Mouse (Mus musculus): ENCODE data around the gene Fam129c. TPM values are rescaled to one million over a fixed set of nuclear protein-coding genes. Genes with fewer than 3 reads are reported as not detected.
A peak's percentile ranks its signal among the peaks of the same experiment; 100 is the strongest.

Fam129c gene
- polyA plus RNA-seq, 1 experiment from 2014 or later, result 5.0 TPM

DNA sequence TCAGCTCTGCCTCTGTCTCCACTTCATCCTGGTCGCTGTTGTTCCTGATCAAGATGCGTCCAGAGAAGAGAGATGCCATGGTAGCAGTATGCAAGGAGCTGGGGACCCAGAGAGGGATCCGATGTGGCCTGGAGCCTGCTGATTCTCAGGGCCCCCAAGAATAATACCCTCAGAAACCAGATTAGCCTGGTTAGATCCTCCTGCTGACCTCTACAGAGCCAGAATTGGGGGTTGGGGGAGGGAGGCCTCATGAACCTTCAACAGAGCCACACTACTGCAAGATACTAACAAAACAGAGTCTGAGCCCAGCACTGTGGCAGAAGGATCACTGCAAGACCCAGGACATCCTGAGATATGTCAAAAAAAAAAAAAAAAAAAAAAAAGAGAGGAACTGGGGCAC, 30.9 kb upstream of the Fam129c start, which contains the start of gene Nxnl1:
Gene Nxnl1, minus strand, starts transcription at position 101 of the 400 bp plus-strand sequence.
- Histone ChIP-seq H3K36me3 (no peaks in the 10 kb centered on the region), H3K27ac (no peak within 1 kb of the TSS), H3K4me3 (no peak within 1 kb of the TSS), H3K27me3 (ENCODE audit: insufficient read depth, poor library complexity, severe bottlenecking) (peaks cover 81% of the 10 kb centered on the region), H3K4me1 (replicated peaks) (peaks cover 42% of the 10 kb centered on the region), H3K9me3 (peaks cover 7% of the 10 kb centered on the region)
- WGBS, result 62% methylated on average over 3 of the region's 3 CpGs
- no peak for DNase-seq (ENCODE audit: low spot score)

DNA sequence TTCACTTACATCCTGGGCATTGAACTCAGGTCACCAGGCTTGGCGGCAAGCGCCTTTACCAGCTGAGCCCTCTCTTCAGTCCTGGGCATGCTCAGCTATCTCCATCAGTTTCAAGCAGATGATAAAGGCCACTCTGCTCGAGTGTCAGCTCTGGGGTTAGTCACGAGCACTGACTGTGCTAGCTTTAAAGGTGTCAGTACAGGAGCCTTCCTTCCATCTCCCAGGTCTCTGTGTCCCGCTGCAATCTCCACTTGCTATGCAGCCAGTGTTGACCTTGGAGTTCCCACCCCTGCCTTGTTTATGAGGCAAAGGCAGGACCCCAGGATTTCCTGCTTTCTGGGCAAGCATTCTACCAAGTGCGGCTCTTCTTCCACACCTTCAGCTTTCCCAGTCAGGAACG, 29.9 kb upstream of the Fam129c start:
- Histone ChIP-seq H3K27me3 (ENCODE audit: insufficient read depth, poor library complexity, severe bottlenecking) (peaks cover 78% of the 10 kb centered on the region), H3K27ac (no peak overlapping the region), H3K4me1 (replicated peaks) (peaks cover 42% of the 10 kb centered on the region), H3K36me3 (no peaks in the 10 kb centered on the region), H3K4me3 (no peak overlapping the region), H3K9me3 (peaks cover 7% of the 10 kb centered on the region)
- WGBS, result 80% methylated on average over 7 of the region's 7 CpGs
- DNase-seq (ENCODE audit: low spot score), result no peak

DNA sequence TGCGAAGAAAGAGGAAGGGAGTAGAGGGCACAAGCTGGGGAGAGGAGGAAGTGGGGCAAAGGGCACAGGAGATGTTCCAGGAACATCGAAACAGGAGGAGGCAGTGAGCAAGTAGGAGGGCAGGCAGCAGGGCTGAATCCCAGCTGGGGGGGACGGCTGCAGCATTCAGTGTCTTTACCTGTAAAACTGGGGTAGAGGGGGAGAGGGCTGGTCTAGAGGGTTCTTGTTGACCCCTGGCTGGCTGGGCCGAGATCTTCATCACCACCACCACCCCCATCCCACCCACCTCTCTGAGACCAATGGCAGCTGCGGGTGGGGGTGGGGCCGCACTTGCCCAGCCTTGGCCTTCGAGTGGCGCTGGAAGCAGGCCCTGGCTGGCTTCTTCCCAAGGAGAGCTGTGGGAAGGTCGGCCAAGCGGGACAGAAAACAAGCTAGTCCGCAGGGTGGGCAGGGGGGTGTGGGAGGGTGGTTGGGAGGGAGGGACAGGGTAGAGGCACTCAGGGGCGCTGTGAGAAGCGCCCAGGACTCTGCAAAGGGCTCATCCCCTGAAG, 29.0 kb upstream of the Fam129c start, which contains the start of gene Slc27a1:
Gene Slc27a1, plus strand, starts transcription at position 496 of the 551 bp plus-strand sequence.
- H3K27ac ChIP-seq, result peak within 1 kb of the TSS; percentile 80
- H3K4me3 ChIP-seq, result peak within 1 kb of the TSS; percentile 80
- peaks cover 40% of the 10 kb centered on the region for H3K4me1 ChIP-seq (replicated peaks)
- no peaks in the 10 kb centered on the region for H3K36me3 ChIP-seq
- H3K9me3 ChIP-seq, result peaks cover 7% of the 10 kb centered on the region
- H3K27me3 ChIP-seq (ENCODE audit: insufficient read depth, poor library complexity, severe bottlenecking), result peaks cover 69% of the 10 kb centered on the region
- WGBS, result 10% methylated on average over 13 of the region's 13 CpGs
- no peak for DNase-seq (ENCODE audit: low spot score)

GRCm38 (mm10) chr8:71568941-71569340, 28.5 kb upstream of the Fam129c start:
- Histone ChIP-seq H3K27ac (peak overlapping the region; percentile 80), H3K36me3 (no peaks in the 10 kb centered on the region), H3K27me3 (ENCODE audit: insufficient read depth, poor library complexity, severe bottlenecking) (peaks cover 64% of the 10 kb centered on the region), H3K4me3 (peak overlapping the region; percentile 80), H3K4me1 (replicated peaks) (peaks cover 40% of the 10 kb centered on the region), H3K9me3 (peaks cover 6% of the 10 kb centered on the region)
- no peak for DNase-seq (ENCODE audit: low spot score)
- 17% methylated on average over 6 of the region's 6 CpGs for WGBS

GRCm38 (mm10) chr8:71569366-71570290, 27.8 kb upstream of the Fam129c start:
- under 1% methylated on average over 51 of the region's 51 CpGs for WGBS
- no peaks in the 10 kb centered on the region for H3K9me3 ChIP-seq
- H3K4me1 ChIP-seq (replicated peaks), result peaks cover 40% of the 10 kb centered on the region
- H3K27ac ChIP-seq, result peak overlapping the region; percentile 80
- peaks cover 57% of the 10 kb centered on the region for H3K27me3 ChIP-seq (ENCODE audit: insufficient read depth, poor library complexity, severe bottlenecking)
- peak; percentile 83 for DNase-seq (ENCODE audit: low spot score)
- H3K36me3 ChIP-seq, result no peaks in the 10 kb centered on the region
- peak overlapping the region; percentile 80 for H3K4me3 ChIP-seq

- Histone ChIP-seq H3K27me3 (ENCODE audit: insufficient read depth, poor library complexity, severe bottlenecking) (peaks cover 51% of the 10 kb centered on the region), H3K36me3 (no peaks in the 10 kb centered on the region), H3K4me1 (replicated peaks) (peaks cover 40% of the 10 kb centered on the region), H3K4me3 (peak overlapping the region; percentile 80), H3K27ac (peak overlapping the region; percentile 80), H3K9me3 (no peaks in the 10 kb centered on the region)
- WGBS, result under 1% methylated on average over 41 of the region's 41 CpGs
- DNase-seq (ENCODE audit: low spot score), result peak; percentile 90
Measured at GRCm38 (mm10) chr8:71570291-71570954, 27.0 kb upstream of the Fam129c start.

DNA sequence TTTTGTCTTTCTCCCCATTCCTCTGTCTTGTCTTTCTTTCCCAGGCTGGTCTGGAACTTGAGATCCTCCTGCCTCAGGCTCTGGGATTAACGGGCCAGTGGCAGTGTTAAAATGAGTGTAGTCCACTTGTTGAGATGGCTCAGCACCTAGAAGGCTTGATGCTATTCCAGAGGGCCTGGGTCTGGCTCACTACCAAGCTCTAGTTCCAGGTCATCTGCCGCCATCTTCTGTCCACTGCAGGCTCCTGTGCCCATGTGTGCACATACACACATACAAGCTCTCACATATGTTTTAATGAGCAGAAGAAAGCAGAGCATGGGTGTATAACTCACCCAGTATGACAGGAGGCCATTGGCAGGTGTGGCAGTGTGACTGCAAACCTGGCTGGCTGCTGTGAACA, 25.4 kb upstream of the Fam129c start:
- H3K4me3 ChIP-seq, result no peak overlapping the region
- H3K36me3 ChIP-seq, result no peaks in the 10 kb centered on the region
- no peak for DNase-seq (ENCODE audit: low spot score)
- peaks cover 40% of the 10 kb centered on the region for H3K4me1 ChIP-seq (replicated peaks)
- no peak overlapping the region for H3K27ac ChIP-seq
- no peaks in the 10 kb centered on the region for H3K9me3 ChIP-seq
- 87% methylated on average over 2 of the region's 2 CpGs for WGBS
- H3K27me3 ChIP-seq (ENCODE audit: insufficient read depth, poor library complexity, severe bottlenecking), result peaks cover 34% of the 10 kb centered on the region

DNA sequence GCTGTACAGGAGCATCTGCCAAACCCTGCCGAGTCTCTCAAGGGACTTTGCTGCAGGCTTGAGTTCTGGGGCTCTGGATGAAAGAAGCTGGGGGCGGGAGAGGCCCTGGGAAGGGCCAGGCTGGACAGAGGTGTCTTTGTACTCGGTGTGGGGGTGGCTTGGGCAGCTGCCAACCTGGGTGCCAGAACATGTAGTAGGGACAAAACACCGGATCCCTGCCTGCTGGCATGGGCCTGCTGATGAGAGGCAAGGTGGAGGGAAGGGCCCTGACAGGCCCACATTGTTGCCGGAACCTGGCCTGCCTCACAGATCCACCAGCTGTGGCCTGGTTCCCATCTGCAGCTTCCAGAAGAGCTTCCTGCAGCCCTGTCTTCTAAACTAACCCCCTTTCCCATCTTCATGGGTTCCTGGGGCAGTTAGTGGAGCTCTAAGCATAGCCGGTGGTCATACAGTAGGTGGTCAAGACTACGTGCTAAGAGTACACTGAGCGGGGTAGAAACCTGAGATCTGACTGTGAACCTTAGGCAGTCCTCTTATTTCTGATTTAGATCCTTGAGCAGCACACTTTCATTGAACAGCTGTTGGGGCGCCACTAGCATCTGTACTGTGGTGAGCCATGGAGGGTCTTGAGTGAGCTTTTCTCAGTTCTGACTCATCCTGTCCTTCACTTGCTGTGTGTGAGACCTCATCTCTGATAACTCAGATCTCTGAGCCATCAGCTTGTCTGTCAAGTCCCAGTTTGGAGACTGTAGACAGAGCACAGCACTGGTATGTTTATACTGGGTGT, 24.4 kb upstream of the Fam129c start:
- Histone ChIP-seq H3K4me3 (peak overlapping the region; percentile 5; the same call in 1 of the 2 replicates), H3K9me3 (no peaks in the 10 kb centered on the region), H3K27ac (no peak overlapping the region), H3K36me3 (no peaks in the 10 kb centered on the region), H3K27me3 (ENCODE audit: insufficient read depth, poor library complexity, severe bottlenecking) (peaks cover 24% of the 10 kb centered on the region), H3K4me1 (replicated peaks) (peaks cover 40% of the 10 kb centered on the region)
- 83% methylated on average over 9 of the region's 9 CpGs for whole genome bisulfite sequencing
- DNase-seq (ENCODE audit: low spot score), result no peak

GRCm38 (mm10) chr8:71574426-71574825, 23.0 kb upstream of the Fam129c start:
- Histone ChIP-seq H3K36me3 (no peaks in the 10 kb centered on the region), H3K27ac (no peak overlapping the region), H3K4me3 (no peak overlapping the region), H3K27me3 (ENCODE audit: insufficient read depth, poor library complexity, severe bottlenecking) (peaks cover 11% of the 10 kb centered on the region), H3K9me3 (no peaks in the 10 kb centered on the region), H3K4me1 (replicated peaks) (peaks cover 28% of the 10 kb centered on the region)
- no peak for DNase-seq (ENCODE audit: low spot score)
- 85% methylated on average over 7 of the region's 7 CpGs for WGBS

DNA sequence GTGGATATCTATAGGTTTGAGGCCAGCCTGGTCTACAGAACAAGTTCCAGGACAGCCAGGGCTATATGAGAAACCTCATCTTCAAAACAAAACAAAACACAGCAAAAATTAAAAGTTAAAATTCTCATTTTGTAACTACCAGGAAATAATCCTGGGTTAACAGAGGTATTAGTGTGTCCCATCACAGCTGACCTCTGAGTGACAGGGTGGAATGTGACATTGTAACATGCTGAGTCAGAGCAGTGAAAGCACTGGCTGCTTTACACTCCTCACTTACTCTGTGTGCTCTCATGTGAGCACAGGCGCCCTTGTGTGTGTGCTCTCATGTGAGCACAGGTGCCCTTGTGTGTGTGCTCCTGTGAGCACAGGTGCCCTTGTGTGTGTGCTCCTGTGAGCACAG, 22.4 kb upstream of the Fam129c start:
- 69% methylated on average over 1 of the region's 1 CpGs for WGBS
- Histone ChIP-seq H3K9me3 (no peaks in the 10 kb centered on the region), H3K27me3 (ENCODE audit: insufficient read depth, poor library complexity, severe bottlenecking) (peaks cover 13% of the 10 kb centered on the region), H3K36me3 (no peaks in the 10 kb centered on the region), H3K4me1 (replicated peaks) (peaks cover 23% of the 10 kb centered on the region), H3K27ac (no peak overlapping the region), H3K4me3 (no peak overlapping the region)
- no peak for DNase-seq (ENCODE audit: low spot score)

DNA sequence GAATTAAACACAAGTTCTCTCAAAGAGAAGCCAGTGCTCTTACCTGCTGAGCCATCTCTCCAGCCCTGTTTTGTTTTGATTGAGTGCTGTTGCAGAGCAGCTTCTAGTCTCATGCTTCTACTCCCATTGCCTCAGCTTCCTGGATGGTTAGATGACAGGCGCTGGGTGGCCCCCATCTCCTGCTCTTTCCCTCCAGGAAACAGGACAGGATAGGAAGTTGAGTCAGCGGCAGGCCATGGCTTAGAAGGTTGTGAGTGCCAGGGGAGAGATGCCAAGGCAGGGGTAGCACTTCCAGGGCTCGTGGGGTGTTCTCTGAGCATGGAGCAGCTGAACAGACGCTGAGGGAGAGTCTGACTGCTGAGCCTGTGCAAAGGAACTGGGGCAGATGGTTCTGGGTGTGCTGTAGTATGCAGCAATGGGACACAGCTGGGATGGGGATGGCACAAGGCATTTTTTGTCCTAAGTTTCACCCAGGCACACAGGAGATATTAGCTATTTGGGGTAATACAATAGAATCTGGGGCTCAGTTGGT, 19.5 kb upstream of the Fam129c start:
- Histone ChIP-seq H3K27ac (no peak overlapping the region), H3K4me3 (no peak overlapping the region), H3K9me3 (no peaks in the 10 kb centered on the region), H3K27me3 (ENCODE audit: insufficient read depth, poor library complexity, severe bottlenecking) (peaks cover 24% of the 10 kb centered on the region), H3K4me1 (replicated peaks) (peaks cover 6% of the 10 kb centered on the region), H3K36me3 (peaks cover 15% of the 10 kb centered on the region)
- 73% methylated on average over 4 of the region's 4 CpGs for WGBS
- DNase-seq (ENCODE audit: low spot score), result no peak

DNA sequence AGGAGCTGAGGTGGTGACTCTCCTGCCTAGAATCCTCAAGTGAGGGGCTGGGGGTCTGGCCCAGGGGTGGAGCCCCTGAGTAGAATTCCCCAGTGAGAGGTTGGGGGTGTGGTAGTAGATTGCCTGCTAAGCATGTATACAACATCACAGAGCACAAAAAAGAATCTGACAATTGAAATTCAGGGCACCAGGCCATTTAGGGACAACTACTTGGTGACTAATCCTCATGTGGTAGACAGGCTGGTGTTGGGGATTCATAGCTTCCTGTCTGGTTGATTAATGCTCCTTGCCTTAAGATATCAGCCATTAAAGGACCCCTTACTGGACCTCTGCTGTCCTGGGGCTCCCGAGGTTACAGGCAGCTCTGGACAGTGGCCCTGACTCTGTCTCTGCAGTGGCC, 18.4 kb upstream of the Fam129c start:
- 63% methylated on average over 1 of the region's 1 CpGs for WGBS

More for the DNA sequence above, 18.4 kb upstream of the Fam129c start:
- DNase-seq (ENCODE audit: low spot score), result no peak
- peaks cover 5% of the 10 kb centered on the region; the same call in 1 of the 2 replicates for H3K4me1 ChIP-seq (replicated peaks)
- peaks cover 21% of the 10 kb centered on the region for H3K36me3 ChIP-seq
- no peak overlapping the region for H3K27ac ChIP-seq
- no peaks in the 10 kb centered on the region for H3K9me3 ChIP-seq
- H3K4me3 ChIP-seq, result no peak overlapping the region
- peaks cover 27% of the 10 kb centered on the region for H3K27me3 ChIP-seq (ENCODE audit: insufficient read depth, poor library complexity, severe bottlenecking)
